Mouse (Mus musculus) lung, embryonic 14.5 days (tissue): ENCODE data around the gene Mdm4. TPM values are rescaled to one million over a fixed set of nuclear protein-coding genes. Genes with fewer than 3 reads are reported as not detected.

ENCODE experiments used
- ATAC-seq: fragments of 200-750 bp; cut with Nextera tagmentation; 2 replicates; pipeline ENCODE4 v1.8.0; 2017; ENCODE audit warnings: mild to moderate bottlenecking, moderate TSS enrichment, moderate library complexity; ENCODE audit not compliant: insufficient read depth
- DNase-seq: peaks from one replicate; pipeline ENCODE4 v3.0.0-alpha.2; 2015
- H3K27ac ChIP-seq: fragments of 300-500 bp; sonication (generic); 2 replicates; pipeline ENCODE4 v1.5.1; 2014; ENCODE audit warnings: low read depth, mild to moderate bottlenecking, moderate library complexity
- H3K27me3 ChIP-seq: fragments of 300-500 bp; sonication (generic); 2 replicates; pipeline ENCODE4 v1.6.1; 2014; ENCODE audit warnings: low read length, control low read depth; ENCODE audit not compliant: insufficient read depth
- H3K36me3 ChIP-seq: fragments of 300-500 bp; sonication (generic); 2 replicates; pipeline ENCODE4 v1.6.1; 2014; ENCODE audit warnings: control low read depth; ENCODE audit not compliant: insufficient read depth
- H3K4me1 ChIP-seq: fragments of 300-500 bp; sonication (generic); 2 replicates; pipeline ENCODE4 v1.6.1; 2014; ENCODE audit warnings: antibody characterized with exemption, control low read depth; ENCODE audit not compliant: insufficient read depth
- H3K4me2 ChIP-seq: fragments of 300-500 bp; sonication (generic); 2 replicates; pipeline ENCODE4 v1.6.1; 2014; ENCODE audit warnings: mild to moderate bottlenecking
- H3K4me3 ChIP-seq: fragments of 300-500 bp; sonication (generic); 2 replicates; pipeline ENCODE4 v1.5.1; 2014; ENCODE audit warnings: low read depth, low read length
- H3K9ac ChIP-seq: fragments of 300-500 bp; sonication (generic); 2 replicates; pipeline ENCODE4 v1.6.1; 2014
- H3K9me3 ChIP-seq: fragments of 300-500 bp; sonication (generic); 2 replicates; pipeline ENCODE4 v1.6.1; 2016; ENCODE audit warnings: low read depth, low read length, control low read depth
- CTCF ChIP-seq: IDR thresholded peaks from 2 replicates; pipeline ENCODE4 v1.5.1; 2016; ENCODE audit warnings: antibody characterized with exemption, low read depth
- WGBS: fragments of 180-500 bp; shearing (Covaris S2); extraction: QIAGEN DNeasy Blood & Tissue Kit; methylation state at CpG from one replicate; pipeline ENCODE4 v1.1.7; 2014; 5-methylcytosine and 5-hydroxymethylcytosine counted together
- microRNA-seq: library from miRNA; unstranded; fragments of <30 nt; microRNA quantifications from one replicate; pipeline ENCODE4, GENCODE M21; 2016; ENCODE audit warnings: borderline number of aligned reads
- polyA plus RNA-seq: library from polyadenylated mRNA; unstranded; fragments of >200 nt; fragmentation: Nextera tagmentation; extraction: Ambion mirVana; gene quantifications from 2 replicates; pipeline ENCODE4 v1.2.1, GENCODE M21; 2014

Gene Mdm4
- polyA plus RNA-seq, 1 experiment from 2014 or later = 49.5 TPM

- 51% methylated on average over 6 of the region's 6 CpGs for WGBS
These were observed 114.4 kb downstream of the Mdm4 start for GRCm38 (mm10) chr1:132915849-132916493.

GRCm38 (mm10) chr1:132910414-132911041 is 119.8 kb downstream of the Mdm4 start:
- H3K27ac ChIP-seq = no peak overlapping the region
- WGBS = 64% methylated on average over 11 of the region's 11 CpGs
- DNase-seq = no peak
- H3K27me3 ChIP-seq = no peaks in the 10 kb centered on the region
- no peak overlapping the region for H3K4me3 ChIP-seq
- TF ChIP-seq CTCF = no peak
- no peak overlapping the region for H3K4me2 ChIP-seq
- no peaks in the 10 kb centered on the region for H3K4me1 ChIP-seq
- H3K9me3 ChIP-seq = no peaks in the 10 kb centered on the region
- H3K9ac ChIP-seq = no peak overlapping the region
- no peaks in the 10 kb centered on the region for H3K36me3 ChIP-seq
- no peak for ATAC-seq

More at GRCm38 (mm10) chr1:132915849-132916493, 114.4 kb downstream of the Mdm4 start:
- no peak for TF ChIP-seq CTCF
- no peak for DNase-seq
- no peak overlapping the region for H3K4me2 ChIP-seq
- H3K36me3 ChIP-seq = no peaks in the 10 kb centered on the region
- no peak for ATAC-seq
- H3K27me3 ChIP-seq = no peaks in the 10 kb centered on the region
- no peak overlapping the region for H3K27ac ChIP-seq
- peaks cover 7% of the 10 kb centered on the region; the same call in 1 of the 2 replicates for H3K4me1 ChIP-seq
- H3K9me3 ChIP-seq = no peaks in the 10 kb centered on the region
- H3K9ac ChIP-seq = no peak overlapping the region
- H3K4me3 ChIP-seq = no peak overlapping the region

- no peak overlapping the region for H3K9ac ChIP-seq
These were observed 120.4 kb downstream of the Mdm4 start for GRCm38 (mm10) chr1:132909951-132910350.

More at GRCm38 (mm10) chr1:132909951-132910350, 120.4 kb downstream of the Mdm4 start:
- DNase-seq (no peak), ATAC-seq (no peak)
- no peak overlapping the region for H3K4me3 ChIP-seq
- 85% methylated on average over 1 of the region's 1 CpGs for WGBS
- no peak for TF ChIP-seq CTCF
- H3K4me1 ChIP-seq = no peaks in the 10 kb centered on the region
- no peak overlapping the region for H3K4me2 ChIP-seq
- H3K36me3 ChIP-seq = no peaks in the 10 kb centered on the region
- H3K27me3 ChIP-seq = no peaks in the 10 kb centered on the region
- no peak overlapping the region for H3K27ac ChIP-seq
- no peaks in the 10 kb centered on the region for H3K9me3 ChIP-seq

Small RNA genes lying within 50 kb of the gene (microRNA-seq; reads per million reads assigned to microRNA genes)
- gene Gm44300 = not detected

Other genes with a start within 250 kb of the Mdm4 start
- 3.2 and 3.5 TPM in 2 replicates for gene Lrrn2, start 150.3 kb downstream of the Mdm4 start, polyA plus RNA-seq
- 7.1 TPM in 2 replicates for gene Pik3c2b, start 15.1 kb upstream of the Mdm4 start, polyA plus RNA-seq
- gene Ppp1r15b, start 100.6 kb upstream of the Mdm4 start, polyA plus RNA-seq = 51.4 and 54.3 TPM in 2 replicates
- gene Plekha6, start 133.6 kb upstream of the Mdm4 start, polyA plus RNA-seq = 6.7 and 10.2 TPM in 2 replicates